8 mouse cellular contexts compared by ENCODE assay signal in genomic region chr19:9992011-9992958, GRCm38 (mm10). TPM values are rescaled to one million over a fixed set of nuclear protein-coding genes. Genes with fewer than 3 reads are reported as not detected.
A peak's percentile ranks its signal among the peaks of the same experiment; 100 is the strongest.
DNase-seq lines count a peak whose midpoint lies in the region; ATAC-seq and TF ChIP-seq lines count a peak whose summit lies in the region.

No protein-coding gene starts in this region.

- H3K27me3 ChIP-seq in testis, adult 2 months (ENCODE audit: control insufficient read depth, insufficient read depth, low read length) = no peaks in the 10 kb centered on the region
- H3K27me3 ChIP-seq in liver, embryonic 15.5 days = no peaks in the 10 kb centered on the region; the same call in 1 of the 2 replicates

- H3K4me1 ChIP-seq in testis, adult 2 months (ENCODE audit: control insufficient read depth, insufficient read depth, low read length) = peaks cover 6% of the 10 kb centered on the region
- peaks cover 57% of the 10 kb centered on the region for H3K4me1 ChIP-seq in liver, embryonic 15.5 days (replicated peaks)

- DNase-seq in frontal cortex, postnatal 10 days (ENCODE audit: low spot score in 2 of 2) = no peak
- no peak for DNase-seq in testis, postnatal 14 days (ENCODE audit: low spot score)
- no peak for DNase-seq in adrenal gland, adult 2 months
- no peak for DNase-seq in right cerebral cortex, postnatal 14 days
- no peak for DNase-seq in left cerebral cortex, postnatal 25 days (ENCODE audit: low spot score in 2 of 2)

- H3K9me3 ChIP-seq in liver, embryonic 15.5 days (replicated peaks) = no peaks in the 10 kb centered on the region

- TF ChIP-seq CTCF in testis, adult 2 months (IDR thresholded peaks at IDR 0.05; ENCODE audit: control insufficient read depth, insufficient read depth, insufficient replicate concordance, low read depth, low read length) = no peak

- H3K36me3 ChIP-seq in testis, adult 2 months (ENCODE audit: control insufficient read depth, insufficient read depth, low read length) = no peaks in the 10 kb centered on the region
- peaks cover 2% of the 10 kb centered on the region; the same call in 1 of the 2 replicates for H3K36me3 ChIP-seq in liver, embryonic 15.5 days (replicated peaks)

- peak overlapping the region; percentile 69 for H3K4me3 ChIP-seq in testis, adult 2 months (ENCODE audit: control insufficient read depth, low read depth, low read length)
- peak overlapping the region; percentile 33 for H3K4me3 ChIP-seq in liver, embryonic 15.5 days (replicated peaks)

- 58% methylated on average over 26 of the region's 26 CpGs for whole genome bisulfite sequencing in liver, embryonic 15.5 days (ENCODE audit: insufficient replicate concordance)

- TF ChIP-seq POLR2A in testis, adult 2 months (IDR thresholded peaks at IDR 0.05; ENCODE audit: control insufficient read depth, low read depth, low read length) = no peak

- no peak overlapping the region for H3K9ac ChIP-seq in liver, embryonic 15.5 days

- no peak overlapping the region for H3K27ac ChIP-seq in testis, adult 2 months (ENCODE audit: control insufficient read depth, insufficient read depth, low read depth, low read length)
- no peak overlapping the region for H3K27ac ChIP-seq in liver, embryonic 15.5 days (replicated peaks)

- ATAC-seq in frontal cortex, adult (ENCODE audit: low TSS enrichment) = peak; percentile 18
- no peak; the same call in 1 of the 2 replicates for ATAC-seq in liver, embryonic 15.5 days (ENCODE audit: insufficient read depth)

- intact Hi-C loops in left cerebral cortex, postnatal 25 days (cut with DNase I) = loop anchor here (10.0 kb wide), 1 partner anchor 767 kb away; no protein-coding TSS in a partner anchor

- H3K4me2 ChIP-seq in liver, embryonic 15.5 days = peak overlapping the region; percentile 60

RNA-seq across cellular contexts. Expression of gene Best1, which starts 9.1 kb away (rescaled TPM):
- 339 and 362 TPM in 2 replicates for polyA plus RNA-seq in testis, adult 2 months (2012; rRNA removed)
- polyA plus RNA-seq in liver, embryonic 15.5 days (2015; fragmentation: Nextera tagmentation; extraction: Ambion mirVana) = 0.09 and 0.12 TPM in 2 replicates
- under 1 TPM; 0.17 to 0.62 TPM for total RNA-seq in adrenal gland, adult 2 months (2021)
- 0.16 and 0.46 TPM in 2 replicates for polyA plus RNA-seq in adrenal gland, adult 2 months (2012; rRNA removed)
- under 1 TPM; 0.78 to 0.83 TPM for total RNA-seq in left cerebral cortex, postnatal 25 days (2021)

RNA-seq across cellular contexts. Expression of gene Rab3il1, which starts 9.2 kb away (rescaled TPM):
- polyA plus RNA-seq in testis, adult 2 months (2012; rRNA removed) = 362 and 384 TPM in 2 replicates
- polyA plus RNA-seq in liver, embryonic 15.5 days (2015; fragmentation: Nextera tagmentation; extraction: Ambion mirVana) = 245 and 277 TPM in 2 replicates
- total RNA-seq in adrenal gland, adult 2 months (2021) = 10 to 100 TPM in 1 of 2 experiments, 1 to 10 TPM in 1; 4.1 to 10.3 TPM
- polyA plus RNA-seq in adrenal gland, adult 2 months (2012; rRNA removed) = 9.1 and 9.4 TPM in 2 replicates
- total RNA-seq in left cerebral cortex, postnatal 25 days (2021) = 1 to 10 TPM; 9.4 to 9.5 TPM

RNA-seq across cellular contexts. Expression of gene Fth1, which starts 11.9 kb away (rescaled TPM):
- 268 and 313 TPM in 2 replicates for polyA plus RNA-seq in testis, adult 2 months (2012; rRNA removed)
- polyA plus RNA-seq in liver, embryonic 15.5 days (2015; fragmentation: Nextera tagmentation; extraction: Ambion mirVana) = 3,441 and 3,837 TPM in 2 replicates
- 1,000 to 10,000 TPM; 3,718 to 3,915 TPM for total RNA-seq in adrenal gland, adult 2 months (2021)
- polyA plus RNA-seq in adrenal gland, adult 2 months (2012; rRNA removed) = 39,639 and 47,224 TPM in 2 replicates
- total RNA-seq in left cerebral cortex, postnatal 25 days (2021) = 1,000 to 10,000 TPM; 2,053 to 2,068 TPM

RNA-seq across cellular contexts. Expression of gene Fads3, which starts 49.1 kb away (rescaled TPM):
- 7.6 and 12.0 TPM in 2 replicates for polyA plus RNA-seq in testis, adult 2 months (2012; rRNA removed)
- 7.6 and 8.9 TPM in 2 replicates for polyA plus RNA-seq in liver, embryonic 15.5 days (2015; fragmentation: Nextera tagmentation; extraction: Ambion mirVana)
- 10 to 100 TPM; 13.3 to 17.6 TPM for total RNA-seq in adrenal gland, adult 2 months (2021)
- polyA plus RNA-seq in adrenal gland, adult 2 months (2012; rRNA removed) = 57.7 and 61.3 TPM in 2 replicates
- 10 to 100 TPM; 31.1 to 31.5 TPM for total RNA-seq in left cerebral cortex, postnatal 25 days (2021)

Comparison
In these comparisons a context has a peak if more than half of its experiments do, and no peak if none do; other contexts are left out.
1. RNA of gene Best1, which starts 9.1 kb away (polyA plus RNA-seq): 339 to 362 TPM in testis, adult 2 months; 0.16 to 0.46 TPM in adrenal gland, adult 2 months and 0.09 to 0.12 TPM in liver, embryonic 15.5 days; every median in the first group is over 100 times any median in the second.
2. RNA of gene Rab3il1, which starts 9.2 kb away (polyA plus RNA-seq): 362 to 384 TPM in testis, adult 2 months and 245 to 277 TPM in liver, embryonic 15.5 days; 9.1 to 9.4 TPM in adrenal gland, adult 2 months; every median in the first group is over 10 times any median in the second.
3. RNA of gene Fth1, which starts 11.9 kb away (polyA plus RNA-seq): 39,639 to 47,224 TPM in adrenal gland, adult 2 months and 3,441 to 3,837 TPM in liver, embryonic 15.5 days; 268 to 313 TPM in testis, adult 2 months; every median in the first group is over 10 times any median in the second.